Mouse (Mus musculus) kidney, embryonic 15.5 days (tissue): ENCODE measurements around the gene Fndc10. TPM values are rescaled to one million over a fixed set of nuclear protein-coding genes. Genes with fewer than 3 reads are reported as not detected.
A peak's percentile ranks its signal among the peaks of the same experiment; 100 is the strongest.

Experiments used
- ATAC-seq: fragments of 200-750 bp; cut with Nextera tagmentation; replicated peaks from 2 replicates; pipeline ENCODE4 v1.8.0; 2017; ENCODE audit warnings: moderate TSS enrichment; ENCODE audit not compliant: low FRiP score
- H3K27ac ChIP-seq: fragments of 300-500 bp; sonication (generic); 2 replicates; pipeline ENCODE4 v1.5.1; 2015; ENCODE audit warnings: mild to moderate bottlenecking, inconsistent platforms
- H3K27me3 ChIP-seq: fragments of 300-500 bp; sonication (generic); 2 replicates; pipeline ENCODE4 v1.6.1; 2015; ENCODE audit warnings: inconsistent platforms
- H3K36me3 ChIP-seq: fragments of 300-500 bp; sonication (generic); 2 replicates; pipeline ENCODE4 v1.6.1; 2015; ENCODE audit warnings: inconsistent platforms
- H3K4me1 ChIP-seq: fragments of 300-500 bp; sonication (generic); 2 replicates; pipeline ENCODE4 v1.6.1; 2015; ENCODE audit warnings: inconsistent platforms
- H3K4me2 ChIP-seq: fragments of 300-500 bp; sonication (generic); 2 replicates; pipeline ENCODE4 v1.6.1; 2015; ENCODE audit warnings: moderate library complexity, mild to moderate bottlenecking, inconsistent platforms
- H3K4me3 ChIP-seq: fragments of 300-500 bp; sonication (generic); replicated peaks from 2 replicates; pipeline ENCODE4 v1.5.1; 2015; ENCODE audit warnings: mild to moderate bottlenecking, inconsistent platforms
- H3K9ac ChIP-seq: fragments of 300-500 bp; sonication (generic); 2 replicates; pipeline ENCODE4 v1.6.1; 2015; ENCODE audit warnings: mild to moderate bottlenecking, inconsistent platforms
- H3K9me3 ChIP-seq: fragments of 300-500 bp; sonication (generic); replicated peaks from 2 replicates; pipeline ENCODE4 v1.6.1; 2016; ENCODE audit warnings: inconsistent platforms
- WGBS: fragments of 180-500 bp; shearing (Covaris S2); methylation state at CpG from one replicate; pipeline ENCODE4 v1.1.7; 2015; ENCODE audit warnings: mixed read lengths; 5-methylcytosine and 5-hydroxymethylcytosine counted together
- polyA plus RNA-seq: library from polyadenylated mRNA; unstranded; fragments of >200 nt; fragmentation: Nextera tagmentation; extraction: Ambion mirVana; gene quantifications from 2 replicates; pipeline ENCODE4 v1.2.1, GENCODE M21; 2015

Gene Fndc10
- polyA plus RNA-seq, 1 experiment from 2014 or later, result 4.9 TPM

DNA sequence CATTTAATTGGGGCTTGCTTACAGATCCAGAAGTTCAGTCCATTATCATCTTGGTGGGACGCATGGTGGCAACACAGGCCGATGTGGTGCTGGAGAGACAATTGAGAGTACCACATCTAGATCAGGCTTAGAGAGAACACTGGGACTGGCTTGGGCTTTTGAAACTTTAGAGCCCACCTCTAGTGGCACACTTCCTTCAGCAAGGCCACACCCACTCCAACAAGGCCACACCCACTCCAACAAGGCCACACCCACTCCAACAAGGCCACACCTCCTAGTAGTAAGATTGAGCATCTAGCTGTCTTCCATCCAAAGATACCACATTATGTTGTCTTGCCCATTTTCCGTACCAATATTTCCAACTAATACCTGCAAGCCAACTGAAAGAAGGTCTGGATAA is 1.7 kb upstream of the Fndc10 start:
- H3K9me3 ChIP-seq, result no peaks in the 10 kb centered on the region
- H3K27ac ChIP-seq, result no peak overlapping the region
- H3K36me3 ChIP-seq, result no peaks in the 10 kb centered on the region
- WGBS, result 91% methylated on average over 3 of the region's 3 CpGs
- no peak overlapping the region for H3K4me3 ChIP-seq
- no peak for ATAC-seq
- H3K4me2 ChIP-seq, result no peak overlapping the region
- peaks cover 28% of the 10 kb centered on the region for H3K4me1 ChIP-seq
- peaks cover 13% of the 10 kb centered on the region for H3K27me3 ChIP-seq
- no peak overlapping the region for H3K9ac ChIP-seq

DNA sequence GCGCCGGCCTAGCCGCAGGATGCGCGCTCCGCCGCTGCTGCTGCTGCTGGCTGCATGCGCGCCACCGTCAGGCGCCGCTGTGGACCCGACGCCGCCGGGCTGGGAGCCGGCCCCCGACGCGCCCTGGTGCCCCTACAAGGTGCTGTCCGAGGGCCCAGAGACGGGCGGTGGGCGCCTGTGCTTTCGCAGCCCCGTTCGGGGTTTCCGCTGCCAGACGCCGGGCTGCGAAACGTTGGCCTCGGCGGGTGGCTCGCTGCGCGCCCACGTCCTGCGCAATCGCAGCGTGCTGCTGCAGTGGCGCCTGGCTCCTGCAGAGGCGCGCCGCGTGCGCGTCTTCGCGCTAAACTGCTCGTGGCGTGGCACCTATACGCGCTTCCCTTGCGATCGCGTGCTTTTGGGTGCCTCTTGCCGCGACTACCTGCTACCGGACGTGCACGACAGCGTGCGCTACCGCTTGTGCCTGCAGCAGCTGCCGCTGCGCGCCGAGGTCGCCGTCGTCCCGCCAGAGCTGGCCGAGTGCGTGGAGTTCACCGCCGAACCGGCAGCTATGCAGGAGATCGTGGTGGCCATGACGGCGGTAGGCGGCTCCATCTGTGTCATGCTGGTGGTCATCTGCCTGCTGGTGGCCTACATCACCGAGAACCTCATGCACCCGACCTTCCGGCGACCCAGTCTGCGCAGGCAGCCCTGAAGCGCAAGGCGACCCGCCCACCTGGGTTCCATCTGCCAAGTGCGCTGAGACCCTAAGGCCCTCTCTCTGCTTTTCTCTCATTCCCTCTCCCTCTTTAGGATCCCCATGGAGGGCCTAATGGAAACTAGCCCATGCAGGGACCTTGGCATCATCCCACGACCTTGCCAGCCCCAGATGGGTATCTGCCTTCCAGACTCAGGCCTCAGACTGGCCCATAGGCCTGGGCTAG is 600 bp downstream of the Fndc10 start:
- H3K27me3 ChIP-seq, result peaks cover 13% of the 10 kb centered on the region
- H3K4me2 ChIP-seq, result peak overlapping the region; percentile 99
- H3K36me3 ChIP-seq, result no peaks in the 10 kb centered on the region
- H3K9ac ChIP-seq, result peak overlapping the region; percentile 68
- peaks cover 28% of the 10 kb centered on the region for H3K4me1 ChIP-seq
- WGBS, result under 1% methylated on average over 88 of the region's 92 CpGs
- peak; percentile 64 for ATAC-seq
- H3K9me3 ChIP-seq, result no peaks in the 10 kb centered on the region
- H3K27ac ChIP-seq, result peak overlapping the region; percentile 41; the same call in 1 of the 2 replicates
- peak overlapping the region; percentile 62 for H3K4me3 ChIP-seq

DNA sequence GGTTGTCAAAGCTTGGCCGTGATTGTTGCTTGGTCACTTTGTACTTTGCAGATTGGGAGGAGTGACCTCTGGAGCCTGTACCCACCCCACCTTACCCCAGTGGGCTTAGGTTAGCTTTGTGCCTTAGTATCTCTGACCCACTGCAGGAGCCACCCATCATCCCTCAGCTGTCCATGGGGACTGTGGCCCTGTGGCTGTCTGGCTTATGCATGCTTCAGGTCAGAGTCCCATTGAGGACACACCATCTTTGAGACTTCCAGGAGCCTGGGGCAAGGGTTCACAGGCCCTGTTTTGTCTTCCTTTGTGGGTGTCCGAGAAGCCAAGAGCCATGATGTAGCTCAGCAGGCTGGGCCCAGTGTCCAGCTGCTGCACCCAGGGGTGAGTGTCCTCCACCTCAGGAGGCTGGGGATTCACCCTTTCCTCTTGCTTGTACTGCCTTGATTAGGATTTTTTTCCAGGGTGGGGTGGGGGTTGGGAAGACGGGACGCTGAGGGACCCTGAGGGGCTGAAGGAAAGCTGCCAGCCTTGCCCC is 1.5 kb downstream of the Fndc10 start:
- Histone ChIP-seq H3K27ac (no peak overlapping the region), H3K4me2 (peak overlapping the region; percentile 99), H3K4me3 (peak overlapping the region; percentile 62), H3K9me3 (no peaks in the 10 kb centered on the region), H3K4me1 (peaks cover 28% of the 10 kb centered on the region), H3K27me3 (peaks cover 13% of the 10 kb centered on the region), H3K36me3 (no peaks in the 10 kb centered on the region), H3K9ac (peak overlapping the region; percentile 68; the same call in 1 of the 2 replicates)
- no peak for ATAC-seq
- WGBS, result 84% methylated on average over 4 of the region's 4 CpGs

- Histone ChIP-seq H3K4me1 (peaks cover 28% of the 10 kb centered on the region), H3K4me2 (0 out of 2 replicates have a peak overlapping the region, but pooled peaks have one; percentile 99), H3K9ac (no peak overlapping the region), H3K9me3 (no peaks in the 10 kb centered on the region), H3K27me3 (peaks cover 13% of the 10 kb centered on the region), H3K27ac (no peak overlapping the region), H3K4me3 (no peak overlapping the region), H3K36me3 (no peaks in the 10 kb centered on the region)
- ATAC-seq, result no peak
- WGBS, result 73% methylated on average over 16 of the region's 16 CpGs
Observed at GRCm38 (mm10) chr4:155696261-155697255, 2.4 kb downstream of the Fndc10 start.

DNA sequence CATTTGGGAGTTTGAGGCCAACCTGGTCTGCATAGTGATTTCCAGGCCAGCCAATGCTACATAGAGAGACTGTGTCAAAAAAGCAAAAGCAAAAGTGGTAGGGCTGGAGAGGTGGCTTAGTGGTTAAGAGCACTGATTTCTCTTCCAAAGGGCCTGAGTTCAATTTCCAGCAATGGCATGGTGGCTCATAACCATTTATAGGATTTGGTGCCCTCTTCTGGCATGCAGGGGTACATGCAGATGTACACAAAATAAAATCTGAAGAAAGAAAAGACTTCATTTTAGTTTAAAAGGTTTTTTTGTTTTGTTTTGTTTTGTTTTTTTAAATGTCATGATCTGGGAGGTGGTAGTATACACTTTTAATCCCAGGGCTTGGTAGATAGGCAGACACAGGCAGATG is 6.3 kb downstream of the Fndc10 start:
- ATAC-seq, result no peak
- Histone ChIP-seq H3K4me3 (no peak overlapping the region), H3K4me1 (peaks cover 18% of the 10 kb centered on the region), H3K4me2 (no peak overlapping the region), H3K27ac (no peak overlapping the region), H3K27me3 (peaks cover 4% of the 10 kb centered on the region; the same call in 1 of the 2 replicates), H3K9ac (no peak overlapping the region), H3K36me3 (no peaks in the 10 kb centered on the region), H3K9me3 (no peaks in the 10 kb centered on the region)

DNA sequence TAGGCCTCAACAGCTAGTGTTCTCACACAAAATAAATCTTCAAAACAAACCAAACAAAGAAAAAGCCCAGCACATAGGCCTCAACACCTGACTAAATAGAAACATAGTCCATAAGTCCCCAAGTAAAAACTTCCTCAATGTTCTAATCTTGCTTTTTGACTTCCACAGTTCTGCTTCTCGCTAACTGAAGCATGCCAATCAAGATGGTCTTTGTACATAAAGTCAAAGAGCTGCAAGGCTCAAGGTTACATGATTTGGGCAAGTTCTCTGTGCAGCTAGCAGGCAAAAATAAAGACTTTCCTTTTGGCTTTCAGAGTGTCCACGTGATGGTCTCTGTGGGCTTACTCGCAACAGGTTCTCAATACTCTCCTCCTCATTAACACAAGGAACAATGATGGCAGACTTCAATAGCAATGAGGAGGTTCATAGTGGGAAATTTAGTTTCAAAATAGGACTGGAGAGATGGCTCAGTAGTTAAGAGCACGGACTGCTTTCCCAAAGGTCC is 9.3 kb downstream of the Fndc10 start:
- Histone ChIP-seq H3K9me3 (no peaks in the 10 kb centered on the region), H3K9ac (no peak overlapping the region), H3K4me2 (no peak overlapping the region), H3K27ac (no peak overlapping the region), H3K4me1 (peaks cover 18% of the 10 kb centered on the region), H3K4me3 (no peak overlapping the region), H3K36me3 (peaks cover 6% of the 10 kb centered on the region), H3K27me3 (no peaks in the 10 kb centered on the region)
- ATAC-seq, result no peak
- 98% methylated on average over 4 of the region's 4 CpGs for WGBS

DNA sequence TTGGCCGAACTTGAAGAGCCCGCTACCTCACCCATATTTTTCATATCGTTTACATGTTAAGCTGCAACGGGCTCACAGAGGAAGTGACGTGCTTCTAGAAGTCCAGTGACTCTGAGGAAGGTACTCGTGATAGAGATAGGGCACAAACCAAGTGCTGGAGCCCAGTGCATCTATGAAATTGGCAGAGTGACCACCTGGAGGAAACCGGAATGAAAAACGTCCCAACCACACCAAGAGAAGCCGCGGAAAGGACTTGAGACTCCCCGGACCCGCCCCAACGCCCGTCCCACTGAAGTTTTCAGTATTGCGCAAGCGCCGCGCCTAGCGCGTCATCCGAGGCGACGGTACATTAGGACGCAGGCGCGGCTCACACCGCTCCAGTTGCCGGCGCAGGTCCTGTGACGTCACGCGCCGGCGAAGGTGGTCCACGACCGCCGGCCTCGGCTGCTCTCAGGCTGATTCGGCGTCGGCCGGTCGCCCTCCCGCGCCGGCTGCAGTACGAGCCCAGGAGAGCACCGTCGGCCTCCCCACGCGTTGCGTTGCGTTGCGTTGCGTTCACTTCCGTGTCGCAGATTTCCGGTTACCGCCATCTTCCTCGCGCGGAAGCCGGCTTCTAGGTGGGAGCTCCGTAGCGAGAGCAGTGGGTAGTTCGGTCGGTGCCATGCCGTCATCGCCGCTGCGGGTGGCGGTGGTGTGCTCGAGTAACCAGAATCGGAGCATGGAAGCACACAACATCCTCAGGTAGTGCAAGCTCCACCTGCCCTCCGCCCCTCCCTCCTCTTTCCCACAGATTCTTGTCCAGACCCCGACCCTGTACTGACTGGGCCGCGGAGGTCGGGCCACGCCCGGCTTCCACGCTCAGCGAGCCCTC is 10.8 kb downstream of the Fndc10 start, which contains the start of gene Ssu72:
Gene Ssu72 (plus strand): TSS at position 80 of the 871 bp plus-strand sequence.
- peak within 1 kb of the TSS; percentile 98 for H3K27ac ChIP-seq
- peaks cover 6% of the 10 kb centered on the region for H3K36me3 ChIP-seq
- WGBS, result under 1% methylated on average over 82 of the region's 83 CpGs
- H3K27me3 ChIP-seq, result no peaks in the 10 kb centered on the region
- peak within 1 kb of the TSS; percentile 84 for H3K9ac ChIP-seq
- ATAC-seq, result peak; percentile 96
- peak within 1 kb of the TSS; percentile 83 for H3K4me2 ChIP-seq
- peaks cover 24% of the 10 kb centered on the region for H3K4me1 ChIP-seq
- H3K9me3 ChIP-seq, result no peaks in the 10 kb centered on the region
- peak within 1 kb of the TSS; percentile 82 for H3K4me3 ChIP-seq

DNA sequence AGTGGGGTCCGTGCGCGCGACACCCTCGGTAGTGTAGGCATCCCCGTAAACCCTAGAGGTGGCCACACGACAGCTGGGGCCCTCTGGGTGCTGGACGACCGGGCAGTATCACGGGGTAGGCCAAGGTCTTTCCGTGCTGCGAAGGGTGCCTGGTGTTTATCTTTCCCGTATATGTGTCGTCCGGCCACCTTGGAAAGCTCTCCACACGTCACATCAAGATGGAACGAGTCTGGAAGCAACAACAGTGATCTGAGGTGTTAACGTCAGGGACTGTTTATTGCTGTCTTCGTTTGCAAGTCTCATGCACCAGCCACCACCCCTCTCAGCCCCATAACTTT is 11.4 kb downstream of the Fndc10 start:
- Histone ChIP-seq H3K4me1 (peaks cover 29% of the 10 kb centered on the region), H3K4me3 (peak overlapping the region; percentile 82), H3K9ac (peak overlapping the region; percentile 84), H3K4me2 (peak overlapping the region; percentile 83), H3K36me3 (peaks cover 6% of the 10 kb centered on the region), H3K27me3 (no peaks in the 10 kb centered on the region), H3K9me3 (no peaks in the 10 kb centered on the region), H3K27ac (peak overlapping the region; percentile 98)
- no peak for ATAC-seq
- WGBS, result 0% methylated on average over 19 of the region's 19 CpGs

DNA sequence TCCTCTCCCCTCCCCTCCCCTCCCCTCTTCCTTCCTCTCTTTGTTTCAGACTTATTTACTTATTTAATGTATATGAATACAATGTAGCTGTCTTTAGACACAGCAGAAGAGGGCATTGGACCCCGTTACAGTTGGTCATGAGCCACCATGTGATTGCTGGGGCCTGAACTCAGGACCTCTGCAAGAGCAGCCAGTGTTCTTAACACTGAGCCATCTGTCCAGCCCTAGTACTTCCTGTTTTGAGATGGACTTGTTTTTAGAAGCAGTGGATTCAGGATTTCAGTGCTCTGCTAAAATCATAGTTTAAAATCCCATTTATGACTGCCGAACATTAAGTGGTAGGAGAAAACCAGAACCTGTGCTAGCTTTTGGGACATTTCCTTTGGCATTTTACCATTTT is 14.4 kb downstream of the Fndc10 start:
- Histone ChIP-seq H3K27me3 (no peaks in the 10 kb centered on the region), H3K27ac (no peak overlapping the region), H3K9me3 (no peaks in the 10 kb centered on the region), H3K36me3 (peaks cover 6% of the 10 kb centered on the region), H3K4me1 (peaks cover 32% of the 10 kb centered on the region), H3K4me2 (no peak overlapping the region), H3K4me3 (no peak overlapping the region), H3K9ac (no peak overlapping the region)
- 78% methylated on average over 2 of the region's 2 CpGs for WGBS
- ATAC-seq, result no peak

GRCm38 (mm10) chr4:155708988-155709387 is 14.8 kb downstream of the Fndc10 start:
- peaks cover 32% of the 10 kb centered on the region for H3K4me1 ChIP-seq
- no peaks in the 10 kb centered on the region for H3K27me3 ChIP-seq
- no peak overlapping the region for H3K4me3 ChIP-seq
- H3K9ac ChIP-seq, result no peak overlapping the region
- H3K36me3 ChIP-seq, result peaks cover 7% of the 10 kb centered on the region
- no peak for ATAC-seq
- no peaks in the 10 kb centered on the region for H3K9me3 ChIP-seq
- no peak overlapping the region for H3K4me2 ChIP-seq
- H3K27ac ChIP-seq, result no peak overlapping the region
